Mouse (Mus musculus) fat pad, adult 2 months (tissue): ENCODE data around the gene P2rx1.

Experiments used
- DNase-seq: peaks from one replicate; pipeline ENCODE4 v3.0.0-alpha.2; 2011; ENCODE audit warnings: low read depth, low spot score; ENCODE audit errors: extremely low read depth

P2rx1 gene

GRCm38 (mm10) chr11:72987234-72987633, 11.7 kb upstream of the P2rx1 start:
- no peak for DNase-seq

- no peak for DNase-seq
Measured at GRCm38 (mm10) chr11:72987807-72988206, 11.1 kb upstream of the P2rx1 start.

- DNase-seq: no peak
Measured at GRCm38 (mm10) chr11:72989044-72989443, 9.9 kb upstream of the P2rx1 start.

GRCm38 (mm10) chr11:72990688-72991087, 8.2 kb upstream of the P2rx1 start:
- DNase-seq: no peak

GRCm38 (mm10) chr11:72991961-72992360, 6.9 kb upstream of the P2rx1 start:
- DNase-seq: no peak

GRCm38 (mm10) chr11:72996346-72996745, 2.6 kb upstream of the P2rx1 start:
- no peak for DNase-seq

- DNase-seq: no peak
Measured at GRCm38 (mm10) chr11:72996781-72997180, 2.1 kb upstream of the P2rx1 start.

GRCm38 (mm10) chr11:72997529-72998326, 1.2 kb upstream of the P2rx1 start:
- DNase-seq: no peak

- DNase-seq: no peak
Measured at GRCm38 (mm10) chr11:73001029-73001428, 2.1 kb downstream of the P2rx1 start.

GRCm38 (mm10) chr11:73006377-73006776, 7.5 kb downstream of the P2rx1 start:
- no peak for DNase-seq

- DNase-seq: no peak
Measured at GRCm38 (mm10) chr11:73007113-73007512, 8.2 kb downstream of the P2rx1 start.

GRCm38 (mm10) chr11:73007698-73008481, 9.0 kb downstream of the P2rx1 start:
- DNase-seq: no peak

GRCm38 (mm10) chr11:73008826-73009225, 9.9 kb downstream of the P2rx1 start:
- no peak for DNase-seq

GRCm38 (mm10) chr11:73009531-73010274, 10.8 kb downstream of the P2rx1 start:
- DNase-seq: no peak

GRCm38 (mm10) chr11:73013981-73014380, 15.1 kb downstream of the P2rx1 start:
- no peak for DNase-seq

GRCm38 (mm10) chr11:73014831-73015344, 16.0 kb downstream of the P2rx1 start:
- DNase-seq: no peak

GRCm38 (mm10) chr11:73015391-73016102, 16.6 kb downstream of the P2rx1 start:
- no peak for DNase-seq

- no peak for DNase-seq
Measured at GRCm38 (mm10) chr11:73016103-73016420, 17.2 kb downstream of the P2rx1 start.

GRCm38 (mm10) chr11:73018471-73019146, 19.7 kb downstream of the P2rx1 start, which contains the start of gene Camkk1:
Gene Camkk1 (plus strand): TSS chr11:73019008.
- DNase-seq: no peak

GRCm38 (mm10) chr11:73019147-73019795, 20.4 kb downstream of the P2rx1 start:
- no peak for DNase-seq
